Mouse (Mus musculus): ENCODE measurements around the gene Srrm4. TPM values are rescaled to one million over a fixed set of nuclear protein-coding genes. Genes with fewer than 3 reads are reported as not detected.

Gene Srrm4
- polyA plus RNA-seq, 1 experiment = not detected

- Histone ChIP-seq H3K4me1 (ENCODE audit: control insufficient read depth, insufficient read depth, insufficient read length, low read length) (no peaks in the 10 kb centered on the region), H3K4me3 (ENCODE audit: insufficient read depth, low read depth, low read length) (no peak overlapping the region), H3K27ac (replicated peaks; ENCODE audit: low read depth, low read length) (no peak overlapping the region)
These were observed 68.1 kb downstream of the Srrm4 start for GRCm38 (mm10) chr5:116523553-116523952.

- no peaks in the 10 kb centered on the region for H3K4me1 ChIP-seq (ENCODE audit: control insufficient read depth, insufficient read depth, insufficient read length, low read length)
- no peak overlapping the region for H3K4me3 ChIP-seq (ENCODE audit: insufficient read depth, low read depth, low read length)
- no peak overlapping the region for H3K27ac ChIP-seq (replicated peaks; ENCODE audit: low read depth, low read length)
These were observed 68.5 kb downstream of the Srrm4 start for GRCm38 (mm10) chr5:116523079-116523478.

GRCm38 (mm10) chr5:116522273-116522672 lies 69.3 kb downstream of the Srrm4 start:
- Histone ChIP-seq H3K4me1 (ENCODE audit: control insufficient read depth, insufficient read depth, insufficient read length, low read length) (no peaks in the 10 kb centered on the region), H3K27ac (replicated peaks; ENCODE audit: low read depth, low read length) (no peak overlapping the region), H3K4me3 (ENCODE audit: insufficient read depth, low read depth, low read length) (no peak overlapping the region)

- Histone ChIP-seq H3K4me3 (ENCODE audit: insufficient read depth, low read depth, low read length) (no peak overlapping the region), H3K27ac (replicated peaks; ENCODE audit: low read depth, low read length) (no peak overlapping the region), H3K4me1 (ENCODE audit: control insufficient read depth, insufficient read depth, insufficient read length, low read length) (no peaks in the 10 kb centered on the region)
These were observed 73.6 kb downstream of the Srrm4 start for GRCm38 (mm10) chr5:116518047-116518446.

GRCm38 (mm10) chr5:116512135-116512534 lies 79.5 kb downstream of the Srrm4 start:
- Histone ChIP-seq H3K4me3 (ENCODE audit: insufficient read depth, low read depth, low read length) (no peak overlapping the region), H3K27ac (replicated peaks; ENCODE audit: low read depth, low read length) (no peak overlapping the region), H3K4me1 (ENCODE audit: control insufficient read depth, insufficient read depth, insufficient read length, low read length) (no peaks in the 10 kb centered on the region)

- Histone ChIP-seq H3K4me3 (ENCODE audit: insufficient read depth, low read depth, low read length) (no peak overlapping the region), H3K27ac (replicated peaks; ENCODE audit: low read depth, low read length) (no peak overlapping the region), H3K4me1 (ENCODE audit: control insufficient read depth, insufficient read depth, insufficient read length, low read length) (no peaks in the 10 kb centered on the region)
These were observed 81.4 kb downstream of the Srrm4 start for GRCm38 (mm10) chr5:116510229-116510628.

- H3K4me1 ChIP-seq (ENCODE audit: control insufficient read depth, insufficient read depth, insufficient read length, low read length) = no peaks in the 10 kb centered on the region
- no peak overlapping the region for H3K27ac ChIP-seq (replicated peaks; ENCODE audit: low read depth, low read length)
- H3K4me3 ChIP-seq (ENCODE audit: insufficient read depth, low read depth, low read length) = no peak overlapping the region
These were observed 90.3 kb downstream of the Srrm4 start for GRCm38 (mm10) chr5:116501342-116501741.

GRCm38 (mm10) chr5:116498880-116499640 lies 92.6 kb downstream of the Srrm4 start:
- Histone ChIP-seq H3K4me1 (ENCODE audit: control insufficient read depth, insufficient read depth, insufficient read length, low read length) (no peaks in the 10 kb centered on the region), H3K27ac (replicated peaks; ENCODE audit: low read depth, low read length) (no peak overlapping the region), H3K4me3 (ENCODE audit: insufficient read depth, low read depth, low read length) (no peak overlapping the region)

GRCm38 (mm10) chr5:116497866-116498265 lies 93.8 kb downstream of the Srrm4 start:
- Histone ChIP-seq H3K4me3 (ENCODE audit: insufficient read depth, low read depth, low read length) (no peak overlapping the region), H3K27ac (replicated peaks; ENCODE audit: low read depth, low read length) (no peak overlapping the region), H3K4me1 (ENCODE audit: control insufficient read depth, insufficient read depth, insufficient read length, low read length) (no peaks in the 10 kb centered on the region)

GRCm38 (mm10) chr5:116497205-116497604 lies 94.4 kb downstream of the Srrm4 start:
- Histone ChIP-seq H3K4me1 (ENCODE audit: control insufficient read depth, insufficient read depth, insufficient read length, low read length) (no peaks in the 10 kb centered on the region), H3K27ac (replicated peaks; ENCODE audit: low read depth, low read length) (no peak overlapping the region), H3K4me3 (ENCODE audit: insufficient read depth, low read depth, low read length) (no peak overlapping the region)

- no peaks in the 10 kb centered on the region for H3K4me1 ChIP-seq (ENCODE audit: control insufficient read depth, insufficient read depth, insufficient read length, low read length)
- no peak overlapping the region for H3K4me3 ChIP-seq (ENCODE audit: insufficient read depth, low read depth, low read length)
- no peak overlapping the region for H3K27ac ChIP-seq (replicated peaks; ENCODE audit: low read depth, low read length)
These were observed 94.9 kb downstream of the Srrm4 start for GRCm38 (mm10) chr5:116496717-116497116.

- Histone ChIP-seq H3K4me1 (ENCODE audit: control insufficient read depth, insufficient read depth, insufficient read length, low read length) (no peaks in the 10 kb centered on the region), H3K27ac (replicated peaks; ENCODE audit: low read depth, low read length) (no peak overlapping the region), H3K4me3 (ENCODE audit: insufficient read depth, low read depth, low read length) (no peak overlapping the region)
These were observed 96.2 kb downstream of the Srrm4 start for GRCm38 (mm10) chr5:116495466-116495865.

GRCm38 (mm10) chr5:116494377-116494776 lies 97.2 kb downstream of the Srrm4 start:
- no peaks in the 10 kb centered on the region for H3K4me1 ChIP-seq (ENCODE audit: control insufficient read depth, insufficient read depth, insufficient read length, low read length)
- H3K4me3 ChIP-seq (ENCODE audit: insufficient read depth, low read depth, low read length) = no peak overlapping the region
- no peak overlapping the region for H3K27ac ChIP-seq (replicated peaks; ENCODE audit: low read depth, low read length)

- Histone ChIP-seq H3K4me3 (ENCODE audit: insufficient read depth, low read depth, low read length) (no peak overlapping the region), H3K4me1 (ENCODE audit: control insufficient read depth, insufficient read depth, insufficient read length, low read length) (no peaks in the 10 kb centered on the region), H3K27ac (replicated peaks; ENCODE audit: low read depth, low read length) (no peak overlapping the region)
These were observed 98.9 kb downstream of the Srrm4 start for GRCm38 (mm10) chr5:116492726-116493125.

- Histone ChIP-seq H3K4me1 (ENCODE audit: control insufficient read depth, insufficient read depth, insufficient read length, low read length) (no peaks in the 10 kb centered on the region), H3K4me3 (ENCODE audit: insufficient read depth, low read depth, low read length) (no peak overlapping the region), H3K27ac (replicated peaks; ENCODE audit: low read depth, low read length) (no peak overlapping the region)
These were observed 99.7 kb downstream of the Srrm4 start for GRCm38 (mm10) chr5:116491794-116492420.

GRCm38 (mm10) chr5:116490826-116491225 lies 100.8 kb downstream of the Srrm4 start:
- Histone ChIP-seq H3K4me1 (ENCODE audit: control insufficient read depth, insufficient read depth, insufficient read length, low read length) (no peaks in the 10 kb centered on the region), H3K27ac (replicated peaks; ENCODE audit: low read depth, low read length) (no peak overlapping the region)

More at GRCm38 (mm10) chr5:116490826-116491225, 100.8 kb downstream of the Srrm4 start:
- no peak overlapping the region for H3K4me3 ChIP-seq (ENCODE audit: insufficient read depth, low read depth, low read length)

Measured in brown adipose tissue, adult 24 weeks (tissue).